Mouse (Mus musculus): ENCODE measurements around the gene Ccdc155.

GRCm38 (mm10) chr7:45137171-45138006 is 67.3 kb downstream of the Ccdc155 start:
- TF ChIP-seq CTCF (conservative IDR thresholded peaks at IDR 0.05; ENCODE audit: insufficient read depth, insufficient read length, low read depth, low read length) (no peak), POLR2A (IDR thresholded peaks at IDR 0.05; ENCODE audit: low read depth, low read length) (no peak)
